Mouse (Mus musculus): ENCODE results near the gene Susd1. TPM values are rescaled to one million over a fixed set of nuclear protein-coding genes. Genes with fewer than 3 reads are reported as not detected.

Susd1 gene
- polyA plus RNA-seq, 1 experiment = 9.7 TPM

DNA sequence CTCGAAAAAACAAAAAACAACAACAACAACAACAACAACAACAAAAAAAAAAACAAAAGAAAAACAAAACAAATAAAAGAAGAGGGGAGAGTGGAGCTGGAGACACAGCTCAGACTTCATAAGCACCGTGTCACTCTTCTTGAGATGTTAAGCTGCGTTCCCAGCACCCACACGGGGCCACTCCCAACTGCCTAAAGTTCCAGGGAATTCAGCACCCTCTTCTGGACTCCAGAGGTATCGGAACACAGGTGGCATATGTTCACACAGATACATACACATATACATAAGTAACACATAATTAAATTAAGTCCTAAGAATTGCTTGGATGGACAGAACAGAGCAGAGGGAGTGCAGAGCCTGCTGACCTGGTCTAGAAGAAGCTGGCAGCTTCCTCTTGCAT, 25.0 kb downstream of the Susd1 start:
- TF ChIP-seq POLR2A (IDR thresholded peaks at IDR 0.05; ENCODE audit: insufficient read depth, low read length) = no peak
- TF ChIP-seq CTCF (IDR thresholded peaks at IDR 0.05; ENCODE audit: low read depth, low read length) = no peak
- no peak for TF ChIP-seq EP300 (IDR thresholded peaks at IDR 0.05; ENCODE audit: insufficient read depth, low read depth, low read length)
- Histone ChIP-seq H3K36me3 (ENCODE audit: control insufficient read depth, insufficient read depth, low read length, poor library complexity, severe bottlenecking) (no peaks in the 10 kb centered on the region), H3K4me1 (ENCODE audit: control insufficient read depth, insufficient read depth, low read length) (no peaks in the 10 kb centered on the region), H3K9me3 (replicated peaks; ENCODE audit: control insufficient read depth, insufficient read depth, low read length, poor library complexity, severe bottlenecking) (no peaks in the 10 kb centered on the region), H3K9ac (ENCODE audit: low read depth, poor library complexity, severe bottlenecking) (no peak overlapping the region), H3K4me3 (ENCODE audit: low read depth, low read length) (no peak overlapping the region), H3K27me3 (ENCODE audit: control insufficient read depth, insufficient read depth, low read length, poor library complexity, severe bottlenecking) (no peaks in the 10 kb centered on the region), H3K27ac (ENCODE audit: insufficient read depth, low read length) (no peak overlapping the region)

DNA sequence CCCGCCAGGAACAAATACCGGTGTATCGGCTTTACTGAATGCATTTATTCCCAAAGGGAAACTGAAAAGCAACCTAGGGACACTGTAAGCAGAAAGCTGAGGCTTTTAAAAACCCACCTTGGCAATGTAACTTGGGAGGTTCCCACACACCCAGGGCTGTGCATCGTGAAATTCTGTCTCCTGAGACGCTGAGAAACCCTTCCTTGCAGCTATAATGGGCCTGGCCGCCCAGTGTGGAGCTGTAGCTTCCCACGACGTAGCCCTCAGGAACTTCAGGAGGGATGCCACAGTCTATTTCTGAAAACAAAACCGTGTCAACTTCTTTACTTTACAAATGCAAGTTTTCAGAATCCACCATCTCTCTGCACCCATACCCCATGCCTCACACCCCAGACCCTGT, 27.3 kb downstream of the Susd1 start:
- Histone ChIP-seq H3K27ac (ENCODE audit: insufficient read depth, low read length) (no peak overlapping the region), H3K9me3 (replicated peaks; ENCODE audit: control insufficient read depth, insufficient read depth, low read length, poor library complexity, severe bottlenecking) (no peaks in the 10 kb centered on the region), H3K4me3 (ENCODE audit: low read depth, low read length) (no peak overlapping the region), H3K4me1 (ENCODE audit: control insufficient read depth, insufficient read depth, low read length) (no peaks in the 10 kb centered on the region), H3K9ac (ENCODE audit: low read depth, poor library complexity, severe bottlenecking) (no peak overlapping the region), H3K27me3 (ENCODE audit: control insufficient read depth, insufficient read depth, low read length, poor library complexity, severe bottlenecking) (no peaks in the 10 kb centered on the region), H3K36me3 (ENCODE audit: control insufficient read depth, insufficient read depth, low read length, poor library complexity, severe bottlenecking) (no peaks in the 10 kb centered on the region)
- no peak for TF ChIP-seq POLR2A (IDR thresholded peaks at IDR 0.05; ENCODE audit: insufficient read depth, low read length)
- TF ChIP-seq CTCF (IDR thresholded peaks at IDR 0.05; ENCODE audit: low read depth, low read length) = no peak
- no peak for TF ChIP-seq EP300 (IDR thresholded peaks at IDR 0.05; ENCODE audit: insufficient read depth, low read depth, low read length)

DNA sequence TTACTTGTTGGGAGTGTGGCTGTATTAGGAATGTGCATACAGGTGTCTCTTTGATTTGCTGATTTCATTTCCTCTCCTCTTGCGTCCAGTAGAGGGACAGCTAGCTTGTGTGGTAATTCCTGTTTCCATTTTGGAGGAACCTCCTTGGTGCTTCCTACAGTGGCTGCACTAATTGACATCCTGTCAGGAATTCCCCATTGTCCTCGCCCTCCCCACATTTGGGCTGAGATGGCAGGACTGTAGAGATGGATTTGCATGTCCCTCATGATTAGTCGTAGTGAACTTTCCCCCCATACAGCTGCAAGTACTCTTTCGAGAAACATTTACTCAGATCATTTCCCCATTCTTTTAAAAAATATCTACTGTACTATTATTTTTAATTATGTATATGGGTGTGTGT, 30.7 kb downstream of the Susd1 start:
- Histone ChIP-seq H3K27me3 (ENCODE audit: control insufficient read depth, insufficient read depth, low read length, poor library complexity, severe bottlenecking) (no peaks in the 10 kb centered on the region), H3K9me3 (replicated peaks; ENCODE audit: control insufficient read depth, insufficient read depth, low read length, poor library complexity, severe bottlenecking) (no peaks in the 10 kb centered on the region), H3K4me3 (ENCODE audit: low read depth, low read length) (no peak overlapping the region), H3K27ac (ENCODE audit: insufficient read depth, low read length) (no peak overlapping the region), H3K36me3 (ENCODE audit: control insufficient read depth, insufficient read depth, low read length, poor library complexity, severe bottlenecking) (no peaks in the 10 kb centered on the region), H3K9ac (ENCODE audit: low read depth, poor library complexity, severe bottlenecking) (no peak overlapping the region), H3K4me1 (ENCODE audit: control insufficient read depth, insufficient read depth, low read length) (no peaks in the 10 kb centered on the region)
- TF ChIP-seq EP300 (IDR thresholded peaks at IDR 0.05; ENCODE audit: insufficient read depth, low read depth, low read length) (no peak), CTCF (IDR thresholded peaks at IDR 0.05; ENCODE audit: low read depth, low read length) (no peak), POLR2A (IDR thresholded peaks at IDR 0.05; ENCODE audit: insufficient read depth, low read length) (no peak)

DNA sequence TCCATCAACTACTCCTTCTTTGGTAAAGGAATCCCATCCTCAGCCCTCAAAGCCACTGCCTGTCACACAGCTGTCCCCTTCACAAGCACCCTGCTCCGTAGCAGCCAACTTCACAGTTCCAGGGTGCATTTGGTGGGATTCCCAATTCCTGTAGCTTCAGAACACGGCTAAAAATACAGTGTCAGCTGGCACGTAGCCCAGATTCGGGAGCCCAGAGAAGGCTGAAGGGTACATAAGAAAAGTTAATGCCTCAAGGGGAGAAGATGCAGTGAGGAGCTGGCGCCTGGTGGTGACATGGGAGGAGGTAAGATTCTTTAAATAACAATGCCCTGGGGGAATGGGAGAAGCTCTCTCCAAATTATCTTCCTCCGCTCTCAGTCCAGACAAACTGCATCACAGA, 34.1 kb downstream of the Susd1 start:
- H3K27me3 ChIP-seq (ENCODE audit: control insufficient read depth, insufficient read depth, low read length, poor library complexity, severe bottlenecking) = no peaks in the 10 kb centered on the region
- H3K9me3 ChIP-seq (replicated peaks; ENCODE audit: control insufficient read depth, insufficient read depth, low read length, poor library complexity, severe bottlenecking) = no peaks in the 10 kb centered on the region
- no peak for TF ChIP-seq POLR2A (IDR thresholded peaks at IDR 0.05; ENCODE audit: insufficient read depth, low read length)
- no peak for TF ChIP-seq EP300 (IDR thresholded peaks at IDR 0.05; ENCODE audit: insufficient read depth, low read depth, low read length)
- no peak for TF ChIP-seq CTCF (IDR thresholded peaks at IDR 0.05; ENCODE audit: low read depth, low read length)
- H3K36me3 ChIP-seq (ENCODE audit: control insufficient read depth, insufficient read depth, low read length, poor library complexity, severe bottlenecking) = no peaks in the 10 kb centered on the region
- no peak overlapping the region for H3K4me3 ChIP-seq (ENCODE audit: low read depth, low read length)
- no peak overlapping the region for H3K27ac ChIP-seq (ENCODE audit: insufficient read depth, low read length)
- H3K9ac ChIP-seq (ENCODE audit: low read depth, poor library complexity, severe bottlenecking) = no peak overlapping the region
- no peaks in the 10 kb centered on the region for H3K4me1 ChIP-seq (ENCODE audit: control insufficient read depth, insufficient read depth, low read length)

- Histone ChIP-seq H3K9me3 (replicated peaks; ENCODE audit: control insufficient read depth, insufficient read depth, low read length, poor library complexity, severe bottlenecking) (no peaks in the 10 kb centered on the region), H3K27ac (ENCODE audit: insufficient read depth, low read length) (no peak overlapping the region), H3K9ac (ENCODE audit: low read depth, poor library complexity, severe bottlenecking) (no peak overlapping the region), H3K27me3 (ENCODE audit: control insufficient read depth, insufficient read depth, low read length, poor library complexity, severe bottlenecking) (no peaks in the 10 kb centered on the region), H3K4me1 (ENCODE audit: control insufficient read depth, insufficient read depth, low read length) (no peaks in the 10 kb centered on the region), H3K4me3 (ENCODE audit: low read depth, low read length) (no peak overlapping the region), H3K36me3 (ENCODE audit: control insufficient read depth, insufficient read depth, low read length, poor library complexity, severe bottlenecking) (no peaks in the 10 kb centered on the region)
- TF ChIP-seq EP300 (IDR thresholded peaks at IDR 0.05; ENCODE audit: insufficient read depth, low read depth, low read length) (no peak), POLR2A (IDR thresholded peaks at IDR 0.05; ENCODE audit: insufficient read depth, low read length) (no peak), CTCF (IDR thresholded peaks at IDR 0.05; ENCODE audit: low read depth, low read length) (no peak)
Observed at GRCm38 (mm10) chr4:59400931-59401330, 37.5 kb downstream of the Susd1 start.

GRCm38 (mm10) chr4:59399343-59399742, 39.1 kb downstream of the Susd1 start:
- Histone ChIP-seq H3K27me3 (ENCODE audit: control insufficient read depth, insufficient read depth, low read length, poor library complexity, severe bottlenecking) (no peaks in the 10 kb centered on the region), H3K4me1 (ENCODE audit: control insufficient read depth, insufficient read depth, low read length) (no peaks in the 10 kb centered on the region), H3K9ac (ENCODE audit: low read depth, poor library complexity, severe bottlenecking) (no peak overlapping the region), H3K4me3 (ENCODE audit: low read depth, low read length) (no peak overlapping the region), H3K9me3 (replicated peaks; ENCODE audit: control insufficient read depth, insufficient read depth, low read length, poor library complexity, severe bottlenecking) (no peaks in the 10 kb centered on the region), H3K36me3 (ENCODE audit: control insufficient read depth, insufficient read depth, low read length, poor library complexity, severe bottlenecking) (no peaks in the 10 kb centered on the region), H3K27ac (ENCODE audit: insufficient read depth, low read length) (no peak overlapping the region)
- TF ChIP-seq EP300 (IDR thresholded peaks at IDR 0.05; ENCODE audit: insufficient read depth, low read depth, low read length) = no peak
- no peak for TF ChIP-seq CTCF (IDR thresholded peaks at IDR 0.05; ENCODE audit: low read depth, low read length)
- TF ChIP-seq POLR2A (IDR thresholded peaks at IDR 0.05; ENCODE audit: insufficient read depth, low read length) = no peak
